Mouse (Mus musculus): ENCODE measurements at regions not wholly inside any gene's neighbourhood (a gene's known extent, or its start where the extent isn't known, plus 50 kb on each side); places are given as distances from the start of the nearest gene placed in this dataset.

GRCm38 (mm10) chr15:46592868-46593267 lies 6458.7 kb downstream of the 9330182O14Rik start:
- DNase-seq (ENCODE audit: low read depth, low spot score) = no peak

GRCm38 (mm10) chr15:46598328-46598727 lies 6464.2 kb downstream of the 9330182O14Rik start:
- DNase-seq (ENCODE audit: low read depth, low spot score) = peak; percentile 34

GRCm38 (mm10) chr15:46623431-46624029 lies 6489.4 kb downstream of the 9330182O14Rik start:
- DNase-seq (ENCODE audit: low read depth, low spot score) = no peak

- DNase-seq (ENCODE audit: low read depth, low spot score) = no peak
Measured at GRCm38 (mm10) chr15:46625001-46625632, 6491.0 kb downstream of the 9330182O14Rik start.

All from A20 (cell line).